Mouse (Mus musculus): ENCODE measurements around the gene Gm20388.

The Gm20388 gene

DNA sequence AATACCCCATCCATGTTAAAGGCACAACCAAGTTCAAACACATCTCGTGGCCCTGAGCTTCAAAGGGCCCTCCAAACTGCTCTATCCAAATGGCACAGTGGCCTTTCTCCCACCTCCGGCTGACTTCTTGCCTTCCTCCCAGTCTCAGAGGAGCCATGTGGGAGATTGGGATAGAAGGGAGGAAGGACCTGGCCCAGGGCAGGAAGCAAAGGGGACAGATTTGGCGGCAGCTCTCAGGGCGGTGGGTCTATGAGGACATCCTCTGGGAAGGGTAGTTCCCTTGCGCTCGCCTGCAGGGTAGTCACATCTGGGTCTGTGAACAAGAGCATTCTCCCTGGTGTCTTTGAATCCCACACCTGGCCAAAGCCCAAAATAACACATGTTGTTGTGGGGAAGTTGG is 2786.9 kb downstream of the Gm20388 start:
- DNase-seq (ENCODE audit: low spot score in 2 of 2), result no peak

DNA sequence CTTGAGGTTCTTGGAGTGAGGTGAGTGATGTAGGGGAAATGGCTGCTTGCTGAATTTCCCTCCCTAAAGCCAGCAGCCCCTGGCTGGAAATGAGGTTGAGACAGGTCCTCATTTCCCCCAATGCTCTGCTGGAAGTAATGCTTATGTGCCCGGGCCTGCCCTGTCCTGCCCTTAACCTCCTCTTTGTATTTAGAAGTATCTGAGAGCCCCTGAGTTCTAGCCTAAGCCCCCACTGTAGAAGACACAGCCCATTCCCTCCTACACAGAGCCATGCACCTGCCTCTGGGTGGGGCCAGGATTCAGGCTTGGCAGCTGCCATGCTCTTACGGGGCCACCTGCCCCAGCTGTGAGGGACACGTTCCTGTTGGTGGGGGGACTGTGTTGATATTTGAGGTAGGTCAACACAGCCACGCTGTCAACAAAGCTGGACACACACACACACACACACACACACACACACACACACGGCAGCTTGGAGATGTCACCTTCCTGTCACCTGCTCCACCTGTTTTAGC is 2787.7 kb downstream of the Gm20388 start:
- DNase-seq (ENCODE audit: low spot score in 2 of 2), result no peak

DNA sequence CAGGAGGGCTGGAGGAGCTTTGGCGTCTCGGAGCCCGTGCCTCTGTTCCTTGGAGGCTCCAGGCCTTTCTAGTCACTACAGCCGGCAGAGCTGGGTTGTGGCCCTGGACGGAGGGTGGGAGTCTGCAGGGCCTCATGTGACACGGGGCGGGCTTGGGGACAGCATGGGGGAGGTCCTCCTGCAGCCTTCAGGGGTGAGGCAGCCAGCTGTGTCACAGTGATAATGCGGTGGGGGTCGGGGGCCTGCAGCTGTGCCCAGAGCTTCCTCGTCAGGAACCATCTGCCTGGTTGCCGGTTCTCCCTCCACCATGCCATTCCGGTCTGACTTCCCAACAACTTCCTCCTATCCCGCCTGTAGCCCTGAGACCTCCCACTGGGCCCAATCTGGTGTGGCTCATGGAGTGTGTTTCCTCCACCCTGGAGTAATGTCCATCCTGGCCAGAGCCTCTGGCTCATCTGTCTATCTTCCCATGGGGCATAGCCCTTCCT is 2788.4 kb downstream of the Gm20388 start, which contains the start of gene Cbfa2t3:
TSS of gene Cbfa2t3 (minus strand) at position 105 of the 488 bp plus-strand sequence.
- DNase-seq (ENCODE audit: low spot score in 2 of 2), result no peak

DNA sequence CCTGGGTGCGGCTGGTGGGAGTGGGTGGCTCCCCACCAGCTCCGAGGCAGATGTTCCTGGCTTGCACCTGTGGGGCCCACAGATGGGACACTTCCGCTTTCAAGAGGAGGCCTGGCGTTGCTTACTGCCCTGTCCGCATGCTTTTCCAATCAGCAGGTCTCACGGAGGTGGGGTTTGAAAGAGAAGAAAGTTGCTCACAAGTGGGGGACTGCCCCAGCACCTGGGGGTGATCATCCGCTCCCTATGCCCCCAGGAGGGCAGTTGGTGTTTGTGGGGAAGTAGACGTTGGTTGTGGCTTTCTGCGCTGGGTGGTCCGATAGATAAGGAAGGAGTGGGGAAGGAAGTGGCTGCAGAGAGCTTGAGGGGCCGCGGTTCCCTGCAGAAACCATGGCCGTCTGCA is 2790.0 kb downstream of the Gm20388 start:
- DNase-seq (ENCODE audit: low spot score in 2 of 2), result no peak

DNA sequence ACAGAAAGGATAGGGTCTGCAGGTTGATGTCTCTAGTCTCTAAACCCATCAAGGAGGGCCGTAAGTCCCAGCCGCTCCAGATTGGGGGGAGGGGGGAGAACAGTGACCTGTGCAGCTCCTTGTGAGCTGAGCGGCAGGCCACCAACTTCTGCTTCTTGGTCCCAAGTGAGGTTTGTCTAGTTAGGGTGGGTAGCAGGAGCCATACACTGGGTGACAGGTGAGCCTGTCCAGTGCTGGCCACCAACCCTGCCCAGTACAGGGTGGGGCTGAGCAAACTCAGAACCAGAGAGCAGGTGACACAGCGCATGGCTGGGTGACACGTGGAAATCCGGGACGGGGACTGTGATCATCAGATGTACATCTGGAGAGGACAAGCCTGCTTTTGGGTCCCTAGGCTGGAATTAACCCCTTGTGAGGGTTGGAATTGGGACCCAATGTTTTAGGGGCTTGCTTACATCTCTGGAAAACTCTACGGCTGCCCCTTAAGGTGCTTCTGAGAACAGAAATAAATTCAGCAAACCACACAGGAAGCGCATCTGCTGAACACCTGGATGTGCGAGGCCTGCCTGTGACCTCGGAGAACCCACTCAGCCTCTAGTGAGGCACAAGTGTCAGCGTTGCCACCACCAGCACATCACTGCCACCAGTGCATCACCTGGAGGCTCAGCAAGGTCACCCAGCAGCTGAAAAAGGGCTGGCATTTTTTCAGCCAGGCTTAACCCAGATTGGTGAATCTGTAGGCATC is 2791.0 kb downstream of the Gm20388 start:
- DNase-seq (ENCODE audit: low spot score in 2 of 2), result no peak

DNA sequence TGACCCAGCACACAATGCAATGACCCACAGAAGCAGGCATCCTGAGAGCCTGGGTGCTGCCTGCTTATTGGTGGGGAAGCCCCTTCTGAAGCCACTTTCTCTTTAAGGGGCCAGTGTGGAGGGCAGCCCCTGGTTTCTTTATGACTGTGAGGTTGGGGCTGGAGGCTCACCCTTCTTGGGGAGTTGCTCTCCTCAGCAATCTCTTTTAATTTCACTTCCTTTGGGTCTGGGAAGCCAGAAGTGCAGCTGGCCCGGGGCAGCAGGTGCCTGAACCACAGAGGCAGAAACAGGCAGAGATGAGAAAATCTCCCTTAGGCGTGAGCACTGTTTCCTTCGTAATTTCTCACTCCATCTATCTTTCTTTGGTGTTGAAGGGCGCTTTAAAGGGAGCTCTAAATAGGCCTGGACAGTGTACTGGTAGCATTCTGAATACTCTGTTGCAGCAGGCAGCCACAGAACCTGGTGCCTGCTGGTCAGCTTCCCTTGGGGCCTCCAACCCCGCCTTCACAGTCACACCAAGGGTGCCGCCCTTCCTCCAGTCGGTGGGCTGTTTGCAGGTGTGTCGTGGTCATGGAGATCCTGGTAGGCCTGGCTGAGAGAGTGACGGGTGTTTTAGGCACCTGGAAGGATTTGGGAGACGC is 2791.8 kb downstream of the Gm20388 start:
- DNase-seq (ENCODE audit: low spot score in 2 of 2), result no peak

DNA sequence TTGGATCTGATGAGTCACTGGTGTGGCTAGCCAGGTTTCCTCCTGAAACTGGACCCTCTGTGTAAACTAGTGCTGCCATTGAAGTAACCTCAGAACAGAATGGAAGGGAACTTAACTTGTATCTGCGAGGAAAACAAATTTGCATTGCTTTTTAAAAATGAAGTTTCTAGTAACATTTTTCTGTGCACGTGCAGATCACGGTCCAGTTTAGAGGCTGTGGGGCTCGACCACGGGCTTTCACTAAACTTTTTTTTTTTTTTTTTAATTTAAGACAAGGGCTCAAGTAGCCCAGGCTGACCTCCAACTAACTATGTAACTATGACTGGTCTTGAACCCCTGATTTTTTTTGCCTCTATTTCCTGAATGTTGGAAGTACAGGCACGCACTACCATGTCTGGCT is 2792.3 kb downstream of the Gm20388 start:
- DNase-seq (ENCODE audit: low spot score in 2 of 2), result no peak

DNA sequence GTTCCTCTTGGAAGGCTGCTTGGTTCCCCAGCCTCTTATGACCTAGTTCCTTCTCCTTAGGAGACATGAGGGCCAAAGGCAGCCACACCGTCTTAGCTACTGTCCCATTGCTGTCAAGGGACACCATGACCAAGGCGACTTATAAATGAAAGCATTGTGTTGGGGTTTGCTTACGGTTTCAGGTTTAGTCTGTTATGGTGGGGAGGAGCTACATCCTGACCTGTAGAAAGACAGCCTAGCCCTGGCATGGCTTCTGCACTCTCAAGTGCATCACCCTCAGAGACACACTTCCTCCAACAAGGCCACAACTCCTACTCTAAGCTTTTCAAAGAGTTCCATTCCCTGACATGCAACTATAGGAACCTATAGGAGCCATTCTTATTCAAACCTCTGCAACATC is 2794.0 kb downstream of the Gm20388 start:
- DNase-seq (ENCODE audit: low spot score in 2 of 2), result no peak

DNA sequence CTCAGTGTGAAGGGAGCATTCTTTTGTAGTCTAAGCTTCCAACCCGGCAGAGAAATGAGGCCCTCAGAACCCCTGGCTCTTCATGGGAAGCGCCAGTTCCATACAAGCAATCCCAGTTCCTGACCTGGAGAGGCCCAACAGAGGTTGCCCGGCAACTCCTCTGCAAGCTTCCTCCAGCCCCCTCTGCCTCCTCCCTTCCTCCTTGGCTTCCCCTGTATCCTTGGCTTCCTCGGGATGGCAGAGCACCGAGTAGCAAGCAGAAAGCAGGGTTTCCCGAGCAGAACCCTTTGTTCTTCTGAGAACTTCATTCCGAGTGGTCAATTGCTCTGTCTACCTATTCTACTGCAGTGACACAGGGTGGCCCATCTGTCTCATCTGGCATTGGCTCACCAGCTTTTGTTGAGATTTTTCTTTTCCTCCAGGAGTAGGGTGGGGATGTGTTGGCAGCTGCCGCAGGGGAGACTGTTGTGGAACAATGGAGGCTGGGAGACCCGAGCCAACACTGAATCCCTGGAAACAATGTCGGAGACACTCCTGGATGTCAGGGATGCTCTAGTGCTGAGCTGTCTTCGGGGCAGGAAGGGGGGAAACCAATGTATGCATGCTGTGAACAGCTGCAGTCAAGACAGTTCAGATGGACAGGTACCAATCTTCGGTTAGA is 2795.4 kb downstream of the Gm20388 start:
- DNase-seq (ENCODE audit: low spot score in 2 of 2), result no peak

DNA sequence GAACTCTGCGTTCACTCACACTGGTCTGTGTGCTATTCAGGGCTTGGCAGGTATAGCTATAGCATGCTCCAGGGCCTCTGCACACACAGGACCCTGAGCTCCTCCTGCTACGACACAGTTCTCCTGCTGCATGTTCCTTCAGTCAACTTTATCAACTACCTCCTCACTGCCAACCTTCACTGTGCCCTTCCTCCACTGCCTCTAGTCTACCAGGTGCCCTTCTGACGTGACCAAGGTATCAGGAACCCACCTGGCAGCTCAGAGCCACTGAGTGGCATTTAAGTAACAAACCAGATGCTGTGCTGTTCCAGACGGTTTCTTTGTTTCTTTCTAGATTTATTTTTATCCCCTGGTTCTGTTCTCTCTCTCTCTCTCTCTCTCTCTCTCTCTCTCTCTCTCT is 2796.5 kb downstream of the Gm20388 start:
- no peak for DNase-seq (ENCODE audit: low spot score in 2 of 2)

DNA sequence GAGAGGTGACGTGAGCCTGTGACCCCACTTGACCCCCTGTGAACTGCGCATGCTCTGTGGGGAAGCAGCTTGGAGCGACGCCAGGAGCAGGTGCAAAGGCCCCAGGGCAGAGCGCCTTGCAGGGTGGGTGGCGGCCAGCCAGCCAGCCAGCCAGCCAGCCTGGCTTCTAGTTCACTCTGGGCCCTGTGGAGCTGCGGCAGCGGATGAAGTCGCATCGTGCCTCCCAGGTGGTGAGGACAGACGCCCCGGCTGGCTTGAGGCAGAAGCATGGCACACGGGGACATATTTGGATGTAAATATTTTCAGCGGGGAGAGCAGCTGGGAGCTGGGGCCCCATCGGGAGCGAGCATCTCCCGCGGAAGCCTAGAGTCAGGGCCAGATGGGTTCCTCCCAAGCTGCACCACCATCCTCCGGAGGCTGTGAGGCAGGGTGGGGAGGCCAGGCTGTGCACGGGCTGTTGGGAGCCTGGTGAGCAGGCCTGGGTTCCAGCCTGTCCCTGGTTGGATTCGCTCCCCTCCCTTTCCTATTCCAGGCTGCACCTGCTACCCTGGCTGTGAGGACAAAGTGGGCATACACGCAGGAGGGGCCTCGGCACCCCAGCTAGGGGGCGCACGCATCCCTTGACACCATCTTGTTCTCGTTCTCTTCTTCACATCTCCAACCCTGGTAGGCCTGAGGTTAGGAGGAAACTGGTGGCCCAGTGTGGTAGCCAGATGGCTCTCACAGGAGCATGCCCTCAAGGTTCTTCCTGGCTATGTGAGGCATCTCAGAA is 2798.9 kb downstream of the Gm20388 start:
- DNase-seq (ENCODE audit: low spot score in 2 of 2), result no peak

DNA sequence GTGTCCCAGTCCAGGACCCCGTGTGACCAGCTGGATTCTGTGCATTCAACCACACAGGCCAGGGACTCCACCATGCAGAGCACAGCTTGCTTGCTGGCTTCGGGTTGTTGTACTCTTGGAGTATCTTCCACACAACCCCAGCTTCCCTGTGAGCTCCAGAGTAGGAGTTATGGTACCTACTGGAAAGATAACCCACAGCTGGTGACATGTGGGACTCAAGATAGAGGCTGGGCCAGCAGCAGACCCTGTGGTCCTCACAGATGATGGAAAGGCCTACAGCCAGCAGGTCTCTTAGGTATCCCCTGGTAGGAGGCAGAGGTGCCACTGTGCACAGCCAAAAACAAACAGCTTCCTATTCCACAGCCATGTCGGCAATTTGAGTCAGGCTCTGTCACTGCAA is 2800.8 kb downstream of the Gm20388 start:
- no peak for DNase-seq (ENCODE audit: low spot score in 2 of 2)

DNA sequence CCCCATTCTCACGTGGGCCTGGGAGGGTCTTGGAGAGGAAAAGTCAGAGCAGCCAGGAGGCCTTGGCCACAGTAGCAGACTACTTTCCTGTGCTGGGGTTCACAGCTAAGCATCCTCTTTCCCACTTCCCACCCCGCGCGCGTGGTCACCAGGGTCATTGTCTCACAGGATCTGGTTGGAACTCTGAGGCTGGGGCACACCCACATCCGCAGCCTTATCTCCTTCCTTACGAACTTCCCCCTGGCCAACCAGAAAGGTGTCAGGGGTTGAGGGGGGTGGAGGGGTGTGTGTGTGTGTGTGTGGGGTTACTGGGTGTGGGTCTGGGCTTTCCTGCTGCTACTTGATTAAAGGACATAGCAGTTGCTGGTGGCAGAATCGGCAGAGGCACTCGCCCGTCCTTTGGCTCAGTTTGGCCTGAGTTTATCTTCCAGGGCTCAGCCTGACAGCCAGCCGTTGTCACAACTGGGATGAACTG is 2801.3 kb downstream of the Gm20388 start:
- DNase-seq (ENCODE audit: low spot score in 2 of 2), result no peak

DNA sequence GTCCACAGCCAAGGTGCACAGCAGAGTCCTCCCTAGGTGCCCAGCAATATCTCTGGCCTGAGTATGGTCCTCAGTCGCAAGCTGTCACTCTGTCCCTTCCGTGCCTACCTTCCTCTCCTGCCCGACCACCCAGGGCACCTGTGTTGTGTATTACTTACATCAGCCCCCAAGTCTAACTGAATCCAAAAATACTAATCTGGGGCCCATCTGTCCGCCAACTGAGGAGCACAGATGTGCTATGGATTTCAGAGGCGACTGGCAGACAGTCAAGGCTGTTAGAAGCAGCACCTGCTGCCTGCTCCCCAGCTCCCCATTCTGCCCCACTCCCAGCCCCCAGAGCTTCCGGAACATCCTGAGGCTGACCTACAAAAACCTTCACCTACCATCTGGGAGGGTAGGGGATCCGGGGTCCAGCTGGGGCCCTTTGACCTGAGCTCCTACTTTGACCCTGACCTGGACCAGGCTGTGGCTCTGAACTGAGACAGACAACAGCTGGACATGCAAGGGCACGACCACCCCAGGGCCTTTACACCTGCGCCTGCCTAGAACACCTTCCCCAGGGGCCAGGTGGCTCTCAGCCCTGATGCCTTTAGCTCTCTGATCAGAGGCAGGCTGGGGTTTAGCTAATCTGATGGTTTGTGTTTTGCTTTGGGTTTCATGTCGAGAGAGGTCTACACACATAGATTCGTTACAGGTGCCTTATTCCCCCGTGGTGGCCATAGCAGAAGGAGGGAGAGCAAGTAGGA is 2801.9 kb downstream of the Gm20388 start:
- DNase-seq (ENCODE audit: low spot score in 2 of 2), result no peak

DNA sequence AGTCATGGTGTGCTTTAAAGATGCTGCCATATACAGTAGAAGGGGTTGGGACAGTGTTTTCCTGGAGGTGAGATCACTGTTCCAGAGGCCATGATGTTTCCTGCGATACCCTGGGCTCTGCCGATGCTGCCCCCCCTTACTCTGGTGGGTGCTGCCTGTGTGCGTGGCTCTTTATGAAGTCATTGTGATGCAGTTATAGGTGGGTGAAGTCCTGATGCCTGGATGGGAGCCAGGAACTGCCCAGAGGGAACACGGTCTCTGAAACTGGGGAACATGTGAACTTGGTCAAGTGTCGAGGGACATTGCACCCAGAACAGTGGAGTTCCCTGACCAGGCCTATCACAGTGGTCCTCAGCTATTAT is 2802.5 kb downstream of the Gm20388 start:
- DNase-seq (ENCODE audit: low spot score in 2 of 2), result no peak

DNA sequence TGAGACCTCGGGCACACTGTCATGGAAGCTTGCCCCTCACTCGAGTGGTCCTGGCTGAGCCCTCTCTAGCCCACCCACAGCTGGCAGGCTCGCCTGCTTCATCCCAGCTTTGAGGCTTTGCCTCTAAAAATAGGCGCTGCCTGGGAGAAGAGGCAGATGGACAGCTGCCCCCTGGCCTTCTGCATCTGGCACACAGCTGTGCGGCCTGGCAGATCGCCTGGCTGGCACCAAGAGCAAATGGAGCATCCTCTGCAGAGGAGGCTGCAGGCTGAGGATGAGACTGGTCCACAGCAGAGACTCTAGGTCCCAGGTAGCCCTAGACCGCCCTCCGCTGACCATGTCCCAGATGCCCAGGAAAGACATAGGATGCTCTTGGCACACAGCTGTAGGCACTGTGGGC is 2805.9 kb downstream of the Gm20388 start:
- no peak for DNase-seq (ENCODE audit: low spot score in 2 of 2)

DNA sequence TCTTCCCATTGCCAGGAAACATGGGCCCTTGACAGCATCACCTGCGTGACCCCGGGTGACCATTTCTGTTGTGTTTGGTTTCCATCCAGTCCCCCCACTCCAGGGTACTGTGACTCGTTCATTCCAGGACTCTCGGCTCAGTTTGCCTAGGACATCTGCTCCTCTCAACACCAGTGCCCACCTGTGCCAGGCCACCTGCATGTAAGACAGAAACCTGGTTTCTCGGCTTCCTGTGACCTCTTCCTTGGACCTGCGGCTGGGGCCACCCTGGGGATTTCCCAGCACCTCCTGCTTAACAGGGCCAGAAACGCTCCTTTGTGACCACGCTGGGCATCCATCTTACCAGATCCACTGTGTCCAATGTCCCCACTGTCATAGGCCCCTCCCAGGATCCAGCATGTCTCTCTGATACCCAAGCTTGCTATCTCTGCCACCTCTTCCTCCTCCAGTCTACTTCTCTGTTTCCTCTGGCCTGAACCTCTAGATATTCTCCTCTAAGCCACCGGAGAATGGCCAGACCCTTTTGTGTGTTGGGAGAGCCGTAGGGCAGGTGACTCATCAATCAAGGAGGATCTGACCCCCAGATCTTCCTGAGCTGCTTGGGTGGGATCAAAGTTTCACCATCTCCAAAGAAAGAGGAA is 2807.3 kb downstream of the Gm20388 start:
- no peak for DNase-seq (ENCODE audit: low spot score in 2 of 2)

DNA sequence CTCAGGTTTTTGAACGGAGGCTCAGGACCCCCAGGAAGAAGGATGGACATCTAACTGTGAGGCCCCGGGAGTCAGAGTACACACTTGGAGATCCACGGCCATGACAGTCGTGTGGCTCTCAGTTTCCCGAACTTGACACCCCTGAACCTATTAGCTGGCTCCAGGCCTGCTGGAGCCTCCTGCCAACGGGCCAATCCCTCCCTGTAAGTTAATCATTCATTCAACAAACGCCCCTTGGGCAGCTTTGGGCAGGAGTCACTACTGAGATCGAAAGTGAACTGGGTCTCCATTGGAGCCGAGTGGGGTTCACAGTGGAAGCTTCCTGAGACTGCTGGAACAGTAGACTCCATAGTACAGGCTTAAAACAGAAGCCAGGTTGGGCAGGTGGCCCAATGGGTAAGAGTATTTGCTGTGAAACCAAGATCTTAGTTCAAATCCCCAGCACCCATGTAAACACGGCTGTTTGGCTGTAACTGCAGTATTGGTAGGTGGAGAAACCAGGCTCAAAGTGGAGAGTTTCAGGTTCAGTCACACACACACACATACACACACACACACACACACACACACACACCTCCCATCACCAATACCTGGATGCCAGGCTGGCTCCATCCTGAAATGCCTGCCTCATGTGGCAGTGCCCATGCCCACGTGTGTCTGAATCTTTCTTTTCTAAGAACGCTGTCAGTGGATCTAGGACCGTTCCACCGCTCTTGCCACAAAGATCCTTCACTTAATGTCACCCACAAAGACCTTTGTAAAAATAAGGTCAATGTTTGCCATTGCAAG is 2808.3 kb downstream of the Gm20388 start:
- no peak for DNase-seq (ENCODE audit: low spot score in 2 of 2)

DNA sequence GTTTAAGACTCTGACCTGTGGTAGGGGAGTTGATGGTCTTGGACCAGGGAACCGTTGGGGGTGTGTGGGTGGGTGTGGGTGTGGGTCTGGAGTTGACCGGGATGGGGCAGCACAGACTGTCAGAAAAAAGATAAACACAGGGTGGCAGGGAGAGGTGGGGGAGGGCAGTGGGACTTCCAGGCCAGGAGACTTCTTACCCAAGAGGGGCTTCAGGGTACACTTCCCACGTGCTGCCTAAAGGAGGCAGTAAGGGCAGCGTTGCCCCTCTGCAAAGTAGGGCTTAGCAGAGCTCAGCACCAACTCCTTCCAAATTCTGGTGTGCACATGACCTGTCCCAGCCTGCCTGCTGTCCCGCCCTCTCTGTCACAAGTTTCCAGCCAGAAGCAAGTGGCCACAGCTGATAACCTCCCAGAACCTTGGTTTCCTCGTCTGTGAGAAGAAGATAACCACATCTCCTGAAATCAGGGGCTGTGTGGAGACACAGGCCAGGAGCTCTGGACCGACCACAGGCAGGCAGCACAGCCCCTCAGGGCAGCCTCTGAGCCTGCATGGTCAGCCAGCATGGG is 2808.9 kb downstream of the Gm20388 start:
- no peak for DNase-seq (ENCODE audit: low spot score in 2 of 2)

All from frontal cortex, postnatal 25 days (tissue).